Mouse (Mus musculus) testis, postnatal 14 days (tissue): ENCODE measurements around the gene Arpp21.

Experiments used
- DNase-seq: peaks from one replicate; pipeline ENCODE4 v3.0.0; 2021; ENCODE audit warnings: low spot score

Arpp21 gene

GRCm38 (mm10) chr9:112235696-112236397 lies at the start of gene Arpp21:
Gene Arpp21 (minus strand): TSS chr9:112235938.
- DNase-seq = no peak

- no peak for DNase-seq
These were observed 36.8 kb upstream of the Arpp21 start for GRCm38 (mm10) chr9:112272426-112272969.

GRCm38 (mm10) chr9:112264982-112265641 lies 29.4 kb upstream of the Arpp21 start:
- DNase-seq = no peak

- DNase-seq = no peak
These were observed 26.5 kb upstream of the Arpp21 start for GRCm38 (mm10) chr9:112261986-112262901.

- DNase-seq = no peak
These were observed 25.8 kb upstream of the Arpp21 start for GRCm38 (mm10) chr9:112261556-112261955.

- DNase-seq = no peak
These were observed 25.0 kb upstream of the Arpp21 start for GRCm38 (mm10) chr9:112260696-112261095.

- DNase-seq = no peak
These were observed 22.8 kb upstream of the Arpp21 start for GRCm38 (mm10) chr9:112258560-112258959.

- no peak for DNase-seq
These were observed 20.2 kb upstream of the Arpp21 start for GRCm38 (mm10) chr9:112255971-112256370.

GRCm38 (mm10) chr9:112253730-112254129 lies 18.0 kb upstream of the Arpp21 start:
- DNase-seq = no peak

GRCm38 (mm10) chr9:112251857-112252256 lies 16.1 kb upstream of the Arpp21 start:
- no peak for DNase-seq

- no peak for DNase-seq
These were observed 15.6 kb upstream of the Arpp21 start for GRCm38 (mm10) chr9:112251339-112251738.

- DNase-seq = no peak
These were observed 14.0 kb upstream of the Arpp21 start for GRCm38 (mm10) chr9:112249753-112250152.

- no peak for DNase-seq
These were observed 11.4 kb upstream of the Arpp21 start for GRCm38 (mm10) chr9:112247183-112247582.

- no peak for DNase-seq
These were observed 2.4 kb upstream of the Arpp21 start for GRCm38 (mm10) chr9:112238168-112238567.

- no peak for DNase-seq
These were observed 813 bp upstream of the Arpp21 start for GRCm38 (mm10) chr9:112236551-112236950.

- no peak for DNase-seq
These were observed 570 bp downstream of the Arpp21 start for GRCm38 (mm10) chr9:112235041-112235695.

GRCm38 (mm10) chr9:112234505-112235024 lies 1.2 kb downstream of the Arpp21 start:
- DNase-seq = no peak

GRCm38 (mm10) chr9:112233822-112234504 lies 1.8 kb downstream of the Arpp21 start:
- DNase-seq = no peak

GRCm38 (mm10) chr9:112233378-112233777 lies 2.4 kb downstream of the Arpp21 start:
- DNase-seq = no peak

- DNase-seq = no peak
These were observed 3.7 kb downstream of the Arpp21 start for GRCm38 (mm10) chr9:112231935-112232575.
